Mouse (Mus musculus) heart, adult 2 months (tissue): ENCODE measurements at regions not wholly inside any gene's neighbourhood (a gene's known extent, or its start where the extent isn't known, plus 50 kb on each side); places are given as distances from the start of the nearest gene placed in this dataset.

Experiments
- CTCF ChIP-seq: fragments of 200-600 bp; IDR thresholded peaks from 2 replicates; pipeline ENCODE4 v1.8.1; 2022; ENCODE audit warnings: antibody characterized with exemption, mild to moderate bottlenecking, moderate library complexity
- POLR2A ChIP-seq: fragments of 200-500 bp; IDR thresholded peaks from 2 replicates; pipeline ENCODE4 v1.6.1; 2011; ENCODE audit warnings: mild to moderate bottlenecking, low read depth, low read length, control low read depth; ENCODE audit not compliant: insufficient read depth

- TF ChIP-seq CTCF (no peak), POLR2A (no peak)
These were observed 440.4 kb downstream of the Fgf9 start for GRCm38 (mm10) chr14:58510790-58511189.
